Mouse (Mus musculus) stomach, postnatal 0 days (tissue): ENCODE data around the gene Tbc1d24.

Experiments
- CTCF ChIP-seq: IDR thresholded peaks from 2 replicates; pipeline ENCODE4 v1.5.1; 2016; ENCODE audit warnings: antibody characterized with exemption, low read depth, mild to moderate bottlenecking, moderate library complexity
- EP300 ChIP-seq: optimal IDR thresholded peaks from 2 replicates; pipeline ENCODE3; 2016; ENCODE audit warnings: antibody characterized with exemption

- TF ChIP-seq CTCF (no peak), EP300 (no peak)
These were observed 68.0 kb downstream of the Tbc1d24 start for GRCm38 (mm10) chr17:24137226-24137880.
